Mouse (Mus musculus) olfactory bulb, adult 2 months (tissue): ENCODE measurements around the gene BC049762. TPM values are rescaled to one million over a fixed set of nuclear protein-coding genes. Genes with fewer than 3 reads are reported as not detected.

ENCODE experiments used
- H3K27ac ChIP-seq: fragments of 200-500 bp; 2 replicates; pipeline ENCODE4 v1.5.1; 2012; ENCODE audit warnings: low read depth, low read length; ENCODE audit not compliant: insufficient read depth
- H3K4me1 ChIP-seq: fragments of 200-500 bp; 2 replicates; pipeline ENCODE4 v1.6.1; 2012; ENCODE audit warnings: low read length; ENCODE audit not compliant: control insufficient read depth, insufficient read depth
- H3K4me3 ChIP-seq: fragments of 200-500 bp; 2 replicates; pipeline ENCODE4 v1.5.1; 2012; ENCODE audit warnings: mild to moderate bottlenecking, low read depth, low read length, moderate library complexity; ENCODE audit not compliant: insufficient read depth
- CTCF ChIP-seq: fragments of 200-500 bp; IDR thresholded peaks from 2 replicates; pipeline ENCODE4 v1.5.1; 2012; ENCODE audit warnings: low read depth, mild to moderate bottlenecking, low read length, moderate library complexity; ENCODE audit not compliant: insufficient read depth
- POLR2A ChIP-seq: fragments of 200-500 bp; IDR thresholded peaks from 2 replicates; pipeline ENCODE4 v1.6.1; 2012; ENCODE audit warnings: mild to moderate bottlenecking, low read depth, low read length, moderate library complexity; ENCODE audit not compliant: insufficient read depth
- WGBS: fragments of 180-500 bp; shearing (Covaris S2); methylation state at CpG from one replicate; pipeline ENCODE4 v1.1.7; 2018; 5-methylcytosine and 5-hydroxymethylcytosine counted together
- polyA plus RNA-seq: library from polyadenylated mRNA; stranded (reverse); fragments of >200 nt; gene quantifications from 2 replicates; pipeline ENCODE4 v1.2.4, GENCODE M21; 2012; ENCODE audit warnings: low replicate concordance; ENCODE audit not compliant: missing spikeins, insufficient read depth, insufficient read length

The BC049762 gene
- polyA plus RNA-seq, 1 experiment: not detected

DNA sequence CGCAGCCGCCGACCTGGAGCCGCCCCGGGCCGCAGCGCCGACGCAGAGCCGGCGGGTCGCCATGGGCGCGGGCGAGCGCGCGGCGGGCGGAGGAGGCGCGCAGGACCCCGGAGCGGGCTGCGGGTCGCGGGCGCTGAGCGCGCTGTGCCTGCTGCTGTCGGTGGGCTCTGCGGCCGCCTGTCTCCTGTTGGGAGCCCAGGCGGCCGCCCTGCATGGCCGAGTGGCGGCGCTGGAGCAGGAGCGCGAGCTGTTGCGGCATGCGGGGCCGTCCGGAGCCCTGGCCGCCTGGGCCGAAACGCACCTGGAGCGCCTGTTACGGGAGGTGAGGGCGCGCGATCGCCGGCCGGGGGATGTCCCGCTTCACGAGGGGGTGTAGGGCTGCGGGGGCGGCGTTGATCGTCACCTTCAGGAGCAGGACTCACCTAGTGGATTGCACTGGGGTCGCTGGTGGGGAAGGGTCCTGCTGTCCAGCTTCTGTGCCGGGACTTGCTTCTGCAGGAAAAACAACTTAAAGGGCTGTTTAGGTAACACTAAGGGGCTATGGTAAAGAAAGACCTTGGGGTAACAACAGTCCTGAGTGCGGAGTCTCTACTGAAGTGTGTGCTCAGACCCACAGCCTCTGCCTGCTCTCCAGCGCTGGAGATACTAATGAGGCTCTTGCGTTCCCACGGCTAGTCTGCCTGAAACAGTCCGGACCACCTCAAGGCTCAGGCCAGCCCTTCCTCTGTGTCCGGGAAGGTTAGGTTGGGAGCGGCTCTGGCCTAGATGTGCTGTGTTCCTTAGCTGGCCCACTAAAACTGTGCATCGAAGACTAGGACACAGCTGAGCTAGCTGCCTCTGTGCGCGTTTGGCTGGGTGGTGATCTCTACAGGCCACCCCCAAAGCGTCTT lies 27.5 kb upstream of the BC049762 start:
- TF ChIP-seq POLR2A (no peak), CTCF (no peak)
- Histone ChIP-seq H3K4me3 (peak overlapping the region; percentile 55), H3K27ac (no peak overlapping the region), H3K4me1 (peaks cover 14% of the 10 kb centered on the region; the same call in 1 of the 2 replicates)
- 8% methylated on average over 74 of the region's 74 CpGs for WGBS

DNA sequence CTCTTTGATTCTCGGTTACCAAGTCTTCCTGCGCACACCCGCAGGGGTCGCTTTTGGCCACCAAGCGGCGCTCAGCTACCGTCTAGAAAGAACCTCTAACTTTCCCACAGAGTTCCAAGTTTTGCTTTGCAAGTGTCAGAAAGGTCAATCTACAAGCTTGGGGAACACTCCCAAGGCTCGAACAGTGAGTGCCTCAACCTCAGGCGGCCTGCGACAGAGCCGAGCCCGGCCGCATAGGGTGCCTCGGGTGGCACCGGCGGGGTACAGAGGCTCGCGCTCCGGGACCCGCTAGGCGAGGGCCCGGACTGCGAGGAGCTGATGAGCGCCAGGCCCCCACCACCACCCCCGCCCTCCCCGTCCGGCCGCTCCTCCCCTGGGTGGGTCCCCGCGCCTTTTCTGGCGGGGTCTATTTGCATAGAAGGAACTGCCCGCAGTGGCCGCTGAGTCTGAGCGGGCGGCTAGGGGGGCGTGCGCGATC lies 26.8 kb upstream of the BC049762 start, which contains the start of gene Col23a1:
Gene Col23a1 (plus strand): TSS at position 357 of the 478 bp plus-strand sequence.
- no peak for TF ChIP-seq POLR2A
- peak; percentile 88 for TF ChIP-seq CTCF
- Histone ChIP-seq H3K4me1 (peaks cover 10% of the 10 kb centered on the region; the same call in 1 of the 2 replicates), H3K4me3 (peak within 1 kb of the TSS; percentile 55), H3K27ac (no peak within 1 kb of the TSS)
- WGBS: under 1% methylated on average over 34 of the region's 38 CpGs

GRCm38 (mm10) chr11:51274418-51274817 lies 11.6 kb upstream of the BC049762 start:
- TF ChIP-seq CTCF (no peak), POLR2A (no peak)
- 75% methylated on average over 1 of the region's 1 CpGs for WGBS
- Histone ChIP-seq H3K4me3 (no peak overlapping the region), H3K27ac (no peak overlapping the region), H3K4me1 (peaks cover 3% of the 10 kb centered on the region; the same call in 1 of the 2 replicates)

- peaks cover 6% of the 10 kb centered on the region for H3K4me1 ChIP-seq
- 10% methylated on average over 3 of the region's 3 CpGs for WGBS
- no peak overlapping the region for H3K4me3 ChIP-seq
- H3K27ac ChIP-seq: no peak overlapping the region; the same call in 1 of the 2 replicates
- TF ChIP-seq POLR2A: no peak
- no peak for TF ChIP-seq CTCF
These were observed 2.5 kb upstream of the BC049762 start for GRCm38 (mm10) chr11:51265326-51265725.

DNA sequence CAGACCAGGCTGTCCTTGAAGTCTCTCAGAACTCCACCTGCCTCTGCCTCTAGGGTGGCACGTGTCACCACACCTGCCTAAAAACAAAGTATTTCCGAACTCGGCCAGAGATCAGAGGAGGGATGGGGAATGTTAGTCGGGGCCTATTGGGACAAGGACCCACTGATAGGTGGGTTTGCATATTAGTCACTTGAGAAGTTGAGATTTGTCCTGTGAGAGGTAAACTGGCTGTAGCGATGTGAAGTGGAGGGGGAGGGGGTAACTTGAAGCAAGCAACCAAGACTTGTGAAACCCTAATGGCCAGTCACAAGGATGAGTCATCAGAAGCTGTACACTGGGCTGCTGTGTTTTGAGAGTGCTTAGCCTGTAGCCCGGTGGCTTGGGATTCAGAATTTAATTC lies 1.5 kb upstream of the BC049762 start:
- Histone ChIP-seq H3K4me1 (peaks cover 5% of the 10 kb centered on the region; the same call in 1 of the 2 replicates), H3K4me3 (peak overlapping the region; percentile 39), H3K27ac (no peak overlapping the region)
- TF ChIP-seq CTCF (no peak), POLR2A (no peak)
- WGBS: 9% methylated on average over 6 of the region's 6 CpGs

GRCm38 (mm10) chr11:51263286-51263831 lies 513 bp upstream of the BC049762 start:
- H3K4me3 ChIP-seq: peak overlapping the region; percentile 88
- no peak for TF ChIP-seq CTCF
- H3K4me1 ChIP-seq: peaks cover 5% of the 10 kb centered on the region; the same call in 1 of the 2 replicates
- whole genome bisulfite sequencing: under 1% methylated on average over 50 of the region's 50 CpGs
- H3K27ac ChIP-seq: peak overlapping the region; percentile 95

DNA sequence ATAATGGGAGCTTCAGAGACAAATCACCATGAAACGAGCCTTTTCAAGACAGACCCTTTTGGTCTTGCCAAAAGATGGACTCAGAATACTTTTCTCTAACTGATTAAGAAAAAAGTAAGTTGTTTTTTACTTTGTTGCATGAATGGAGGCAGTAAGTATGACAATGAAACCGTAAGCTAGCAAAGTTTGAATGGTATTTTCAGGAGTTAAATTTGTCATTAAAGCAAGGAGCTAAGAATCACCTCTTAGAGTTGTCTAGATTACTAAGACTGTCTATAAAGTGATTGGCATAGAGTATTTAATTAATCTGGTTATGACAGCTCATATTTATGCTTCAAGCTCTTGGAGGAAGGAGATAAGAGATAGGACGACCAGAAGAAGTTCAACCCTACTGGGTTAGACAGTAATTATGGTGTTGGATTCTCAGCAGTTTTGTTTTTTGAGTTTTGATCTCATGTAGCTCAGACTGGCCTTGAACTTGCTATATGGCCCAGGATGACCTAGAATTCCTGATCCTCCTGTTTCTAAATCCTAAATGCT lies 1.1 kb downstream of the BC049762 start, which contains the start of gene Clk4:
Gene Clk4 (plus strand): TSS at position 51 of the 540 bp plus-strand sequence.
- WGBS: 74% methylated on average over 3 of the region's 3 CpGs
- Histone ChIP-seq H3K4me1 (peaks cover 5% of the 10 kb centered on the region; the same call in 1 of the 2 replicates), H3K4me3 (peak within 1 kb of the TSS; percentile 88), H3K27ac (peak within 1 kb of the TSS; percentile 63)
- TF ChIP-seq CTCF (no peak), POLR2A (no peak)

DNA sequence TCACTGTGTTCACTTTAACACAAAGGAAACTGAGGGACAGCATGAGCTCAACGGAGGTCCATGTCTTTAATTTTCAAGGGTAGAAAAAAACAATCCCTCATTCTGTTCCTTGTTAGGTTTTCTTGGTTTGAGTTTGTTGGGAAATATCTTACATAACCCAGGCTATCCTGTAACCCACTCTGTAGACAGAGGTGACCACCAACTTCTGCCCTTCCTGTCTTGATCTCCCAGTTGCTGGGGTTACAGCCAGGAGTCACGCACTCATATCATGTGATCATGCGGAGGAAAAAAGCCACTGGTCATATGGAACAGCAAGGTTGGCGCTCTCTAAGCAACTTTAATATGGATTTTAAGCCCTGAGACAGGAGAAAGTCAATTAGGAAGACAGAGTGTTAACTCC lies 5.8 kb downstream of the BC049762 start:
- TF ChIP-seq POLR2A: no peak
- TF ChIP-seq CTCF: no peak
- 92% methylated on average over 4 of the region's 4 CpGs for WGBS
- no peak overlapping the region for H3K27ac ChIP-seq

GRCm38 (mm10) chr11:51242897-51243296 lies 19.9 kb downstream of the BC049762 start:
- Histone ChIP-seq H3K27ac (no peak overlapping the region), H3K4me1 (no peaks in the 10 kb centered on the region), H3K4me3 (no peak overlapping the region)
- 88% methylated on average over 2 of the region's 2 CpGs for WGBS
- TF ChIP-seq POLR2A (no peak), CTCF (no peak)

More for the DNA sequence above, 5.8 kb downstream of the BC049762 start:
- no peak overlapping the region for H3K4me3 ChIP-seq
- H3K4me1 ChIP-seq: no peaks in the 10 kb centered on the region

GRCm38 (mm10) chr11:51234626-51235025 lies 28.2 kb downstream of the BC049762 start:
- no peak for TF ChIP-seq CTCF
- no peak for TF ChIP-seq POLR2A
- H3K4me3 ChIP-seq: no peak overlapping the region
- 87% methylated on average over 9 of the region's 9 CpGs for WGBS

More at GRCm38 (mm10) chr11:51234626-51235025, 28.2 kb downstream of the BC049762 start:
- Histone ChIP-seq H3K4me1 (no peaks in the 10 kb centered on the region), H3K27ac (no peak overlapping the region)
